Mouse (Mus musculus) small intestine, adult 2 months (tissue): ENCODE data around the gene Ltb.

Experiments used
- CTCF ChIP-seq: fragments of 200-500 bp; IDR thresholded peaks from 2 replicates; pipeline ENCODE4 v1.5.1; 2012; ENCODE audit warnings: low read depth, mild to moderate bottlenecking, control low read depth, inconsistent platforms, low read length, moderate library complexity, mixed read lengths; ENCODE audit not compliant: insufficient replicate concordance, insufficient read length; ENCODE audit errors: extremely low read depth
- POLR2A ChIP-seq: fragments of 200-500 bp; IDR thresholded peaks from 2 replicates; pipeline ENCODE4 v1.6.1; 2012; ENCODE audit warnings: low read depth, mild to moderate bottlenecking, control low read depth, inconsistent platforms, low read length, moderate library complexity

DNA sequence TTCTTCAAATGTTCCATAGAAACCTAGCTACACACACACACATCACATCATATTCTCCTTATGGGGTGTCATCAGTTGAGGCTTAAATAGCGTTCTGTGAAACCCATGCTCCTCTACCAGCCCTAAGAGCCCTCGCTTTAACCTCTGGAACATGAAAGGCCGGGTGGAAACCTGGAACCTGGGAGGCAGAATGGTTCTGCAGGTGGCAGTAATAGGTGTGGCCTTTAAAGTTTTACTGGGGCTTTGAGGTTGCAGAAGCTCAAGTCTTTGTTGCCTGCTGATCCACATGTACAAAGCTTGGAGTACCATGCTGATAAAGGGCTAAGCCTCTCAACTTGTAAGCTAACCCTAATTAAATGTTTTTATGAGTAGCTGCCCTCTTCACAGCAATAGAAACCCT is 46.9 kb upstream of the Ltb start:
- TF ChIP-seq CTCF, result no peak
- no peak for TF ChIP-seq POLR2A
